In genomic region chr19:5187439-5187838, GRCm38 (mm10) we compare ENCODE assay signal across 23 mouse cellular contexts.
DNase-seq lines count a peak whose midpoint lies in the region; ATAC-seq lines count a peak whose summit lies in the region.
"Had no signal": no experiment of that assay in that cellular context is flagged by ENCODE, and none has a peak within 500 bp of the region (broad histone marks: within the 10 kb centered on the region; RNA-seq: fewer than 3 reads in every experiment).

No protein-coding gene starts in this region.

- no peak overlapping the region for H3K9ac ChIP-seq in embryonic facial prominence, embryonic 14.5 days (ENCODE audit: low read depth, low read length)
- no peak overlapping the region for H3K9ac ChIP-seq in kidney, embryonic 16.5 days (replicated peaks; ENCODE audit: low read length)
- H3K9ac ChIP-seq: forebrain, embryonic 12.5 days; heart, embryonic 15.5 days; hindbrain, embryonic 15.5 days; liver, embryonic 14.5 days; midbrain, embryonic 15.5 days; neural tube, embryonic 12.5 days had no signal

- no peak overlapping the region for H3K4me3 ChIP-seq in embryonic facial prominence, embryonic 14.5 days (ENCODE audit: low read depth, low read length)
- H3K4me3 ChIP-seq in embryonic facial prominence, embryonic 10.5 days: no peak overlapping the region
- no peak overlapping the region for H3K4me3 ChIP-seq in kidney, embryonic 16.5 days (ENCODE audit: low read length)
- no peak overlapping the region for H3K4me3 ChIP-seq in forebrain, embryonic 10.5 days
- H3K4me3 ChIP-seq: forebrain, embryonic 12.5 days; heart, adult 2 months; heart, embryonic 15.5 days; hindbrain, embryonic 15.5 days; left cerebral cortex, adult 2 months; midbrain, embryonic 15.5 days; neural tube, embryonic 12.5 days had no signal

- H3K9me3 ChIP-seq in embryonic facial prominence, embryonic 14.5 days (ENCODE audit: control insufficient read depth, low read length): peaks cover 8% of the 10 kb centered on the region; the same call in 1 of the 2 replicates
- H3K9me3 ChIP-seq in embryonic facial prominence, embryonic 10.5 days: peaks cover 8% of the 10 kb centered on the region; the same call in 1 of the 2 replicates
- H3K9me3 ChIP-seq in kidney, embryonic 16.5 days (ENCODE audit: low read length): peaks cover 10% of the 10 kb centered on the region
- H3K9me3 ChIP-seq in forebrain, embryonic 10.5 days: peaks cover 14% of the 10 kb centered on the region; the same call in 1 of the 2 replicates
- H3K9me3 ChIP-seq: heart, embryonic 15.5 days; hindbrain, embryonic 15.5 days; midbrain, embryonic 15.5 days; neural tube, embryonic 12.5 days had no signal

- 0 out of 2 replicates have a peak, but pooled peaks cover 3% of the 10 kb centered on the region for H3K36me3 ChIP-seq in embryonic facial prominence, embryonic 14.5 days (ENCODE audit: control insufficient read depth, insufficient read depth, low read length)
- peaks cover 9% of the 10 kb centered on the region for H3K36me3 ChIP-seq in embryonic facial prominence, embryonic 10.5 days (replicated peaks)
- peaks cover 5% of the 10 kb centered on the region for H3K36me3 ChIP-seq in kidney, embryonic 16.5 days (ENCODE audit: insufficient read depth, low read length)
- 0 out of 2 replicates have a peak, but pooled peaks cover 6% of the 10 kb centered on the region for H3K36me3 ChIP-seq in forebrain, embryonic 10.5 days (replicated peaks)
- H3K36me3 ChIP-seq: forebrain, embryonic 12.5 days; hindbrain, embryonic 15.5 days; midbrain, embryonic 15.5 days; neural tube, embryonic 12.5 days had no signal

- H3K27me3 ChIP-seq in embryonic facial prominence, embryonic 14.5 days (replicated peaks; ENCODE audit: control insufficient read depth, insufficient read depth, low read length): no peaks in the 10 kb centered on the region
- no peaks in the 10 kb centered on the region for H3K27me3 ChIP-seq in embryonic facial prominence, embryonic 10.5 days (replicated peaks; ENCODE audit: low read depth, poor library complexity, severe bottlenecking)
- no peaks in the 10 kb centered on the region for H3K27me3 ChIP-seq in kidney, embryonic 16.5 days (ENCODE audit: insufficient read depth, low read length)
- no peaks in the 10 kb centered on the region for H3K27me3 ChIP-seq in forebrain, embryonic 10.5 days (ENCODE audit: poor library complexity, severe bottlenecking)
- H3K27me3 ChIP-seq: forebrain, embryonic 12.5 days; heart, embryonic 15.5 days; hindbrain, embryonic 15.5 days; midbrain, embryonic 15.5 days; neural tube, embryonic 12.5 days; Patski had no signal

- no peak overlapping the region for H3K4me2 ChIP-seq in embryonic facial prominence, embryonic 14.5 days (ENCODE audit: low read depth, low read length)
- H3K4me2 ChIP-seq in kidney, embryonic 16.5 days (replicated peaks; ENCODE audit: low read depth, low read length): no peak overlapping the region
- H3K4me2 ChIP-seq: forebrain, embryonic 12.5 days; heart, embryonic 15.5 days; hindbrain, embryonic 15.5 days; midbrain, embryonic 15.5 days; neural tube, embryonic 12.5 days had no signal

- DNase-seq in embryonic facial prominence, embryonic 14.5 days (ENCODE audit: low spot score): peak; percentile 26
- no peak for DNase-seq in embryonic facial prominence, embryonic 10.5 days (ENCODE audit: low spot score)
- DNase-seq in kidney, adult 9 months: peak; percentile 70
- peak; percentile 16 for DNase-seq in lung, postnatal 36 days
- DNase-seq in lung, postnatal 14 days: no peak
- no peak for DNase-seq in forebrain, embryonic 10.5 days (ENCODE audit: extremely low spot score, low spot score)
- DNase-seq: adrenal gland, postnatal 36 days; cerebellum, adult 11-12 months; cerebellum, postnatal 10 days; gastrocnemius, postnatal 25 days; heart, adult 2 months; heart, postnatal 4 days; retina, postnatal 1 day had no signal

- WGBS in embryonic facial prominence, embryonic 14.5 days: 88% methylated on average over 2 of the region's 2 CpGs
- WGBS in embryonic facial prominence, embryonic 10.5 days: 93% methylated on average over 2 of the region's 2 CpGs
- WGBS in kidney, embryonic 16.5 days: 90% methylated on average over 2 of the region's 2 CpGs
- 91% methylated on average over 2 of the region's 2 CpGs for WGBS in forebrain, embryonic 10.5 days

- H3K4me1 ChIP-seq in embryonic facial prominence, embryonic 14.5 days (ENCODE audit: control insufficient read depth, insufficient read depth, low read length): 0 out of 2 replicates have a peak, but pooled peaks cover 3% of the 10 kb centered on the region
- H3K4me1 ChIP-seq in embryonic facial prominence, embryonic 10.5 days: peaks cover 17% of the 10 kb centered on the region
- H3K4me1 ChIP-seq in kidney, embryonic 16.5 days (ENCODE audit: insufficient read depth, low read length): 0 out of 2 replicates have a peak, but pooled peaks cover 5% of the 10 kb centered on the region
- H3K4me1 ChIP-seq in forebrain, embryonic 10.5 days: peaks cover 12% of the 10 kb centered on the region

- no peak for ATAC-seq in embryonic facial prominence, embryonic 14.5 days (ENCODE audit: low read depth)
- no peak for ATAC-seq in kidney, embryonic 16.5 days (ENCODE audit: low FRiP score, low TSS enrichment)
- ATAC-seq: midbrain, embryonic 15.5 days; Patski had no signal

- H3K27ac ChIP-seq in embryonic facial prominence, embryonic 14.5 days (replicated peaks; ENCODE audit: low read depth, low read length): no peak overlapping the region
- H3K27ac ChIP-seq in embryonic facial prominence, embryonic 10.5 days (replicated peaks): no peak overlapping the region
- H3K27ac ChIP-seq in kidney, embryonic 16.5 days (ENCODE audit: low read length): no peak overlapping the region
- no peak overlapping the region for H3K27ac ChIP-seq in forebrain, embryonic 10.5 days
- H3K27ac ChIP-seq: forebrain, embryonic 12.5 days; heart, adult 2 months; heart, embryonic 15.5 days; hindbrain, embryonic 15.5 days; left cerebral cortex, adult 2 months; liver, embryonic 14.5 days; macrophage; midbrain, embryonic 15.5 days; neural tube, embryonic 12.5 days had no signal

Comparison
In these comparisons a context has a peak if more than half of its experiments do, and no peak if none do; other contexts are left out.
1. DNase-seq: peak in embryonic facial prominence, embryonic 14.5 days (single experiment), kidney, adult 9 months (single experiment) and lung, postnatal 36 days (single experiment); none in embryonic facial prominence, embryonic 10.5 days (single experiment), lung, postnatal 14 days (single experiment) and forebrain, embryonic 10.5 days (single experiment).